Comparison of ENCODE assay signal across 8 mouse cellular contexts in the genomic region with DNA sequence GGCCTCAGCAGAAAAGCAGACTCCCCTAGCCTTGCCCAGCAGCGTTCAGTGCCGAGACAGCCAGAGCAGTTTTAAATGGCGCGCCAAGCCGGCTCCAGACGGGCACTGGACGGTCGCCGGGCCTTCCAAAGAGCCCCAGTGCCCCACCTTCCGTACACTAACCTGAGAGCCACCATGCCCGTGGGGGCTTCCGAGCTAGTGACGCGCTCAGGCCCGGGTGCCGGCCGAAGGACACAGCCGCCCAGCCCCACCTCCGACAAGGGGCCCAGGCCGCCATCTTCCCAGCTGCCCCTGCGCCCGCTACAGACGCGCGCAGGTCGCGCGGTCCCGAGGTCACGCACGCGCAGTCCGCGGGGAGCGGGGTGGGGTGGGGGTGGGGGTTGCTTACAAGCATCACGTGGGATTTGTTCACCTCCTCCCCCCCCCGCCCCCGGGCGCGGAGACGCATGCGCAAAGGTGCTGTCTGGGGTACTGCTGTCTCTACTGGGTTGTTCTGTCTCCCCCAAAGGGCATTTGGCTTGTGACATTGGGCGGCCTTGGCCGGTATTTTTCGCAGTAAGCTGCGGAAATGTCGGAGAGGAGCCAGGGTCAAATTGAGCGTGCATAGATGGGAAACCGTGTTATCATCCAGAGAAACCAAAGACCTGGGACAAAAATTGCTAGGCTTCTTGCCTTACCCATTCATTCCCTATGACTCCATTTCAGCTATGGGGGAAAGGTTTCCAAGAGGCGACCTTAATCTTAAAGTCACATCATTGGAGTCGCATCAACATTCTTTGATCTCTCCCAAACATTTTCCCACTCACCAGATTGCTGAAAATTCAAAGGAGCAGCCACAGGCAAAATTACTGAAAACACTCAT. TPM values are rescaled to one million over a fixed set of nuclear protein-coding genes. Genes with fewer than 3 reads are reported as not detected.
A peak's percentile ranks its signal among the peaks of the same experiment; 100 is the strongest.
DNase-seq lines count a peak whose midpoint lies in the region; ATAC-seq and TF ChIP-seq lines count a peak whose summit lies in the region.

A gene (minus strand): TSS at position 341 of the 862 bp plus-strand sequence.

- peak within 1 kb of the TSS; percentile 67 for H3K4me2 ChIP-seq in heart, embryonic 11.5 days
- peak within 1 kb of the TSS; percentile 65 for H3K4me2 ChIP-seq in kidney, postnatal 0 days (ENCODE audit: low read length)
- peak within 1 kb of the TSS; percentile 67 for H3K4me2 ChIP-seq in liver, embryonic 11.5 days
- peak within 1 kb of the TSS; percentile 57 for H3K4me2 ChIP-seq in stomach, embryonic 14.5 days (replicated peaks; ENCODE audit: low read depth, low read length)

- peaks cover 13% of the 10 kb centered on the region for H3K4me1 ChIP-seq in erythroblast, embryonic 14.5 days (ENCODE audit: control insufficient read depth)
- H3K4me1 ChIP-seq in heart, embryonic 11.5 days (ENCODE audit: control insufficient read depth, insufficient read depth, low read length) = peaks cover 6% of the 10 kb centered on the region; the same call in 1 of the 2 replicates
- H3K4me1 ChIP-seq in kidney, postnatal 0 days (replicated peaks; ENCODE audit: insufficient read depth, low read length) = peaks cover 7% of the 10 kb centered on the region; the same call in 1 of the 2 replicates
- H3K4me1 ChIP-seq in liver, embryonic 11.5 days (replicated peaks; ENCODE audit: control insufficient read depth, insufficient read depth, low read length) = peaks cover 13% of the 10 kb centered on the region
- peaks cover 3% of the 10 kb centered on the region; the same call in 1 of the 2 replicates for H3K4me1 ChIP-seq in stomach, embryonic 14.5 days (ENCODE audit: control insufficient read depth, insufficient read depth, low read length)

- no peaks in the 10 kb centered on the region for H3K9me3 ChIP-seq in erythroblast, embryonic 14.5 days (ENCODE audit: control insufficient read depth, low read length)
- H3K9me3 ChIP-seq in heart, embryonic 11.5 days (replicated peaks; ENCODE audit: control insufficient read depth, low read length) = no peaks in the 10 kb centered on the region
- H3K9me3 ChIP-seq in kidney, postnatal 0 days (replicated peaks; ENCODE audit: low read length) = no peaks in the 10 kb centered on the region
- no peaks in the 10 kb centered on the region for H3K9me3 ChIP-seq in liver, embryonic 11.5 days (ENCODE audit: control insufficient read depth, low read length)
- no peaks in the 10 kb centered on the region for H3K9me3 ChIP-seq in stomach, embryonic 14.5 days (ENCODE audit: control insufficient read depth, low read depth, low read length)

- H3K27ac ChIP-seq in heart, embryonic 11.5 days (ENCODE audit: low read depth, low read length) = peak within 1 kb of the TSS; percentile 93
- peak within 1 kb of the TSS; percentile 95 for H3K27ac ChIP-seq in kidney, postnatal 0 days
- H3K27ac ChIP-seq in liver, embryonic 11.5 days (ENCODE audit: low read depth, low read length) = peak within 1 kb of the TSS; percentile 84
- H3K27ac ChIP-seq in stomach, embryonic 14.5 days (ENCODE audit: low read length) = peak within 1 kb of the TSS; percentile 90

- H3K4me3 ChIP-seq in C2C12 (ENCODE audit: insufficient read depth, poor library complexity, severe bottlenecking) = peak within 1 kb of the TSS; percentile 68
- H3K4me3 ChIP-seq in erythroblast, embryonic 14.5 days (replicated peaks) = peak within 1 kb of the TSS; percentile 93
- peak within 1 kb of the TSS; percentile 86 for H3K4me3 ChIP-seq in heart, embryonic 11.5 days (ENCODE audit: low read depth, low read length)
- H3K4me3 ChIP-seq in kidney, postnatal 0 days (replicated peaks; ENCODE audit: low read depth, low read length) = peak within 1 kb of the TSS; percentile 91
- peak within 1 kb of the TSS; percentile 84 for H3K4me3 ChIP-seq in liver, embryonic 11.5 days (ENCODE audit: low read depth, low read length)
- H3K4me3 ChIP-seq in stomach, embryonic 14.5 days (ENCODE audit: low read depth, low read length) = peak within 1 kb of the TSS; percentile 91

- peaks cover 49% of the 10 kb centered on the region for H3K79me2 ChIP-seq in C2C12 (ENCODE audit: control insufficient read depth, insufficient read depth)

- H3K36me3 ChIP-seq in C2C12 (ENCODE audit: control insufficient read depth, insufficient read depth) = peaks cover 25% of the 10 kb centered on the region
- H3K36me3 ChIP-seq in erythroblast, embryonic 14.5 days (ENCODE audit: control insufficient read depth) = peaks cover 14% of the 10 kb centered on the region
- peaks cover 4% of the 10 kb centered on the region for H3K36me3 ChIP-seq in heart, embryonic 11.5 days (ENCODE audit: control insufficient read depth, insufficient read depth, low read length)
- H3K36me3 ChIP-seq in kidney, postnatal 0 days (ENCODE audit: insufficient read depth, low read length) = peaks cover 10% of the 10 kb centered on the region; the same call in 1 of the 2 replicates
- H3K36me3 ChIP-seq in liver, embryonic 11.5 days (ENCODE audit: control insufficient read depth, insufficient read depth, low read length) = 0 out of 2 replicates have a peak, but pooled peaks cover 2% of the 10 kb centered on the region
- peaks cover 9% of the 10 kb centered on the region for H3K36me3 ChIP-seq in stomach, embryonic 14.5 days (ENCODE audit: control insufficient read depth, insufficient read depth, low read length)

- under 1% methylated on average over 51 of the region's 51 CpGs for WGBS in heart, embryonic 11.5 days (ENCODE audit: insufficient replicate concordance)
- under 1% methylated on average over 51 of the region's 51 CpGs for WGBS in kidney, postnatal 0 days
- under 1% methylated on average over 51 of the region's 51 CpGs for WGBS in liver, embryonic 11.5 days
- WGBS in stomach, embryonic 14.5 days = under 1% methylated on average over 51 of the region's 51 CpGs

- H3K9ac ChIP-seq in heart, embryonic 11.5 days (ENCODE audit: low read depth, low read length) = peak within 1 kb of the TSS; percentile 98
- peak within 1 kb of the TSS; percentile 95 for H3K9ac ChIP-seq in kidney, postnatal 0 days (ENCODE audit: low read depth, low read length)
- peak within 1 kb of the TSS; percentile 95 for H3K9ac ChIP-seq in liver, embryonic 11.5 days (ENCODE audit: low read depth, low read length)
- peak within 1 kb of the TSS; percentile 83 for H3K9ac ChIP-seq in stomach, embryonic 14.5 days (replicated peaks; ENCODE audit: low read depth, low read length)

- TF ChIP-seq POLR2A in brain, embryonic 14.5 days (IDR thresholded peaks at IDR 0.05; ENCODE audit: borderline replicate concordance, extremely low read depth, insufficient read depth, insufficient read length, poor library complexity, severe bottlenecking) = peak; percentile 94

- H3K27me3 ChIP-seq in C2C12 (ENCODE audit: control insufficient read depth, insufficient read depth, insufficient read length) = no peaks in the 10 kb centered on the region
- H3K27me3 ChIP-seq in erythroblast, embryonic 14.5 days (ENCODE audit: control insufficient read depth) = no peaks in the 10 kb centered on the region
- H3K27me3 ChIP-seq in heart, embryonic 11.5 days (ENCODE audit: control insufficient read depth, insufficient read depth, low read length) = no peaks in the 10 kb centered on the region
- H3K27me3 ChIP-seq in kidney, postnatal 0 days (ENCODE audit: insufficient read depth, low read length) = no peaks in the 10 kb centered on the region
- H3K27me3 ChIP-seq in liver, embryonic 11.5 days (replicated peaks; ENCODE audit: control insufficient read depth, insufficient read depth, low read length) = no peaks in the 10 kb centered on the region
- H3K27me3 ChIP-seq in stomach, embryonic 14.5 days (ENCODE audit: control insufficient read depth, insufficient read depth, low read length) = no peaks in the 10 kb centered on the region

- TF ChIP-seq CTCF in C2C12 (IDR thresholded peaks at IDR 0.05; ENCODE audit: control insufficient read depth, insufficient read depth, insufficient read length) = no peak
- no peak for TF ChIP-seq CTCF in brain, embryonic 14.5 days (IDR thresholded peaks at IDR 0.05; ENCODE audit: borderline replicate concordance, extremely low read depth, insufficient read depth, insufficient read length)
- no peak for TF ChIP-seq CTCF in kidney, postnatal 0 days (IDR thresholded peaks at IDR 0.05; ENCODE audit: low read depth)

- peak; percentile 98 for DNase-seq in brain, embryonic 14.5 days (ENCODE audit: low read depth)
- DNase-seq in kidney, postnatal 0 days (ENCODE audit: low spot score) = peak; percentile 91
- DNase-seq in liver, embryonic 11.5 days (ENCODE audit: low spot score) = peak; percentile 98
- peak; percentile 96 for DNase-seq in naive thymus-derived CD4-positive, alpha-beta T cell, adult 2 months (ENCODE audit: low read depth)

- peak; percentile 97 for ATAC-seq in heart, embryonic 11.5 days (replicated peaks; ENCODE audit: insufficient number of reproducible peaks, low FRiP score, low TSS enrichment)
- ATAC-seq in kidney, postnatal 0 days (replicated peaks; ENCODE audit: low FRiP score, low read depth) = peak; percentile 99
- peak; percentile 99 for ATAC-seq in liver, embryonic 11.5 days (replicated peaks; ENCODE audit: low FRiP score)
- peak; percentile 97 for ATAC-seq in stomach, embryonic 14.5 days (ENCODE audit: insufficient number of reproducible peaks, insufficient read depth, low FRiP score, low read depth)

- H3K79me3 ChIP-seq in C2C12 (ENCODE audit: low read depth) = peaks cover 35% of the 10 kb centered on the region

- peak within 1 kb of the TSS; percentile 87 for H3ac ChIP-seq in C2C12 (ENCODE audit: control insufficient read depth, insufficient read length, low read depth)

TF ChIP-seq in C2C12, 6 proteins besides CTCF, POLR2A, EP300 and RAD21:
- TF ChIP-seq MAX (IDR thresholded peaks at IDR 0.05) = no peak
- TF ChIP-seq USF1 (IDR thresholded peaks at IDR 0.05; ENCODE audit: low read depth) = peak; percentile 78
- no peak for TF ChIP-seq MYOD1 (IDR thresholded peaks at IDR 0.05; ENCODE audit: control insufficient read depth, insufficient read length, low read depth)
- TF ChIP-seq MYOG (IDR thresholded peaks at IDR 0.05; ENCODE audit: control insufficient read depth, extremely low read depth, insufficient read length) = no peak

RNA-seq across cellular contexts. Expression of the gene that starts here (rescaled TPM):
- polyA plus RNA-seq in C2C12 (2012; fragmentation: generic; extraction: Trizol) = 7.6 TPM
- 29.3 and 34.5 TPM in 2 replicates for polyA plus RNA-seq in brain, embryonic 14.5 days (2012; rRNA removed)
- 0.45 and 0.54 TPM in 2 replicates for polyA plus RNA-seq in erythroblast, embryonic 14.5 days (2012)
- polyA plus RNA-seq in heart, embryonic 11.5 days (2014; fragmentation: Nextera tagmentation; extraction: Ambion mirVana) = 28.7 and 29.3 TPM in 2 replicates
- polyA plus RNA-seq in kidney, postnatal 0 days (2015; fragmentation: Nextera tagmentation; extraction: Ambion mirVana) = 35.5 and 38.0 TPM in 2 replicates
- polyA plus RNA-seq in liver, embryonic 11.5 days (2014; fragmentation: Nextera tagmentation; extraction: Ambion mirVana) = 28.3 and 30.7 TPM in 2 replicates
- 35.6 and 35.7 TPM in 2 replicates for polyA plus RNA-seq in stomach, embryonic 14.5 days (2014; fragmentation: Nextera tagmentation; extraction: Ambion mirVana)

Comparison
In these comparisons a context has a peak if more than half of its experiments do, and no peak if none do; other contexts are left out.
1. Peak in every context shown above with its lines: DNase-seq, ATAC-seq, H3K4me3 ChIP-seq and H3K27ac ChIP-seq.